In genomic region chr19:23394597-23394996, GRCm38 (mm10) we compare ENCODE assay signal across 23 mouse cellular contexts. TPM values are rescaled to one million over a fixed set of nuclear protein-coding genes. Genes with fewer than 3 reads are reported as not detected.
"Had no signal": no experiment of that assay in that cellular context is flagged by ENCODE, and none has a peak within 500 bp of the region (broad histone marks: within the 10 kb centered on the region; RNA-seq: fewer than 3 reads in every experiment).

No protein-coding gene starts in this region.

- DNase-seq: gastrocnemius, adult 2 months; gastrocnemius, postnatal 10 days; gastrocnemius, postnatal 25 days; heart, adult 18-20 months; heart, postnatal 10 days; heart, postnatal 4 days; kidney, adult 18-20 months; kidney, adult 8-10 months; kidney, postnatal 10 days; kidney, postnatal 25 days; kidney, postnatal 4 days; liver had no signal

- H3K4me3 ChIP-seq: gastrocnemius, adult 2 months; heart, embryonic 10.5 days; heart, embryonic 12.5 days; intestine, embryonic 15.5 days; layer of hippocampus, adult 2 months; left cerebral cortex, adult 2 months; limb, embryonic 10.5 days; limb, embryonic 12.5 days had no signal

- H3K9ac ChIP-seq: heart, embryonic 12.5 days; intestine, embryonic 15.5 days; limb, embryonic 12.5 days had no signal

- H3K9me3 ChIP-seq: heart, embryonic 10.5 days; heart, embryonic 12.5 days; intestine, embryonic 15.5 days; limb, embryonic 10.5 days; limb, embryonic 12.5 days had no signal

- H3K4me1 ChIP-seq: heart, embryonic 10.5 days; heart, embryonic 12.5 days; intestine, embryonic 15.5 days; limb, embryonic 10.5 days; limb, embryonic 12.5 days had no signal

- H3K27me3 ChIP-seq: heart, embryonic 12.5 days; intestine, embryonic 15.5 days; limb, embryonic 12.5 days had no signal

- H3K4me2 ChIP-seq: heart, embryonic 12.5 days; intestine, embryonic 15.5 days; limb, embryonic 12.5 days had no signal

- ATAC-seq: forebrain, embryonic 16.5 days; inflammation-experienced regulatory T-cells, adult 6 months; intestine, embryonic 15.5 days; intestine, postnatal 0 days had no signal

- H3K27ac ChIP-seq: gastrocnemius, adult 2 months; heart, embryonic 10.5 days; intestine, embryonic 15.5 days; layer of hippocampus, adult 2 months; left cerebral cortex, adult 2 months; limb, embryonic 10.5 days; limb, embryonic 12.5 days had no signal

- H3K36me3 ChIP-seq: heart, embryonic 10.5 days; heart, embryonic 12.5 days; intestine, embryonic 15.5 days; limb, embryonic 10.5 days; limb, embryonic 12.5 days had no signal

RNA-seq across cellular contexts. Expression of gene Mamdc2, which starts 53.6 kb away (rescaled TPM):
- total RNA-seq: granulocyte monocyte progenitor cell, adult 5-6 weeks had no signal
- polyA plus RNA-seq: inflammation-experienced regulatory T-cells, adult 6 months had no signal
